Mouse (Mus musculus) Patski (cell line): ENCODE results near the gene Fam76b. TPM values are rescaled to one million over a fixed set of nuclear protein-coding genes. Genes with fewer than 3 reads are reported as not detected.
A peak's percentile ranks its signal among the peaks of the same experiment; 100 is the strongest.
"Not testable (repeated sequence)": the region's sequence is repeated elsewhere in the genome, so short reads cannot be mapped to it uniquely, and the experiment has no call there.

Source experiments
- ATAC-seq: fragments of 100-300 bp; one replicate; pipeline ENCODE4 v1.8.0; 2021
- CTCF ChIA-PET: fragments of 350-600 bp; sonication (Branson Sonifier 250); formaldehyde crosslinking; loops from one replicate; lab custom pipeline; 2022; ENCODE audit warnings: inconsistent platforms; lab: Charles Lee
- POLR2A ChIA-PET: fragments of 350-600 bp; sonication (Branson Sonifier 250); formaldehyde crosslinking; loops from one replicate; lab custom pipeline; 2022; ENCODE audit warnings: antibody characterized with exemption, inconsistent platforms; lab: Charles Lee
- DNase-seq: peaks from one replicate; pipeline ENCODE4 v3.0.0-alpha.2; 2011; ENCODE audit warnings: low read depth, low spot score
- H3K27me3 ChIP-seq: fragments of 371-371 bp; one replicate; pipeline ENCODE4 v1.5.1; 2021
- CTCF ChIP-seq: fragments of 100-300 bp; IDR thresholded peaks from one replicate; pipeline ENCODE4 v1.5.1; 2021
- in situ Hi-C: fragments of 300-500 bp; cut with MboI; formaldehyde crosslinking; loops from 3 replicates; pipeline ENCODE4 v1.11.1; 2018; ENCODE audit warnings: low pct_unique_long_range_greater_than_20kb, mixed read lengths
- polyA plus RNA-seq: library from polyadenylated mRNA; unstranded; gene quantifications from one replicate; pipeline ENCODE4 v1.2.3, GENCODE M21; 2021

Fam76b gene
- polyA plus RNA-seq = 22.0 TPM

DNA sequence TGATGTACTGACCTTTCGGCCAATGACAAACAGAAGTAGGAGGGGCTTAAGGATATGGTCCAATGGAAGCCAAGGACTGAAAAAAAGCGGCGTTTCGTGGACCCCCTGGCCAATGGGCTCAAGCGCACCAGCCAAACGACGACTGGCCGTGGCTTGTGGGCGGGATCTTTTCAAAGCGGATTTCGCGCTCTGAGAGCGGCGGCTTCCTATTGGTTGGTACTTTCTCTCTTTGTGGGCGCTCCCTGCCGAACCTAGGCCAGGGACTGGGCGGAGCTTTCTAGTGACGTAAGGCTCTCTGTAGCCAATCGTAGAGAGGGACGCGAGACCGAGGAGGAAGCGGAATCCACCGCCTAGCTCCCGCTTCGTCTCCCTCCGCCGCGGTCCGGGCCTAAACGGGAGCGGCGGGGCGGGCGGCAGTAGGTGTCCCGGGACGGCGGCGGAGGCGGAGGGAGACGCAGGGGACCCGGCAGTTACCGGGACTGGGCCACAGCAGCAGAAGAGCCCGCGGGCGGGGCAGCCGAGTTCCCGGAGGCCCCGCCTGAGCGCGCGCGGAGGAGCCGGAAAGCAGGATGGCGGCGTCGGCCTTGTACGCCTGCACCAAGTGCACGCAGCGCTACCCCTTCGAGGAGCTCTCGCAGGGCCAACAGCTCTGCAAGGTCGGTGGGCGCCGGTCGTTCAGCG, at the start of gene Fam76b:
TSS of gene Fam76b (plus strand) at position 311 of the 681 bp plus-strand sequence.
- peak; percentile 83 for ATAC-seq
- no peak for TF ChIP-seq CTCF
- DNase-seq = peak; percentile 100
- in situ Hi-C loops = no loop called here
- no peaks in the 10 kb centered on the region for H3K27me3 ChIP-seq
- ChIA-PET POLR2A (interaction anchor here (0.7 to 1.0 kb wide), 4 partner anchors 12 to 78 kb away, joined by 3 read pairs; no protein-coding TSS in a partner anchor), CTCF (interaction anchor here (0.6 to 2.0 kb wide), 6 partner anchors 14 to 596 kb away, joined by 3 to 5 read pairs (median 4); partner anchors contain the start of gene Sesn3)

DNA sequence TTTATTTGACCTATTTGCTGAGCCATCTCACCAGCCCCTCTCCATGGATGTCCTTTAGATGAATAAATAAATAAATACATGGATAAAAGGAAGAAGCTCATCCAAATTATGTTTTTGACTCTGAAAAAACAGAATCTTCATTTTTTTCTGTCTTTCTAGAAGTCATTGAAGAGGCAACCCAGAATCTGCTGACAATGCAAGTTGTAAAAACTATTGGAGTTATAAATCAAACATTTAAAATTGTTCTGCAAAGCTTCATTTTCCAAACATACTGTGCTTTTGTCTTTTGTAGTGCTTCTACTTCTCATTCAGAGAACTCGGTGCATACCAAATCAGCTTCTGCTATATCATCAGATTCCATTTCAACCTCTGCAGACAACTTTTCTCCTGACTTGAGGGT, 45.5 kb upstream of the Fam76b start:
- no peak for TF ChIP-seq CTCF
- H3K27me3 ChIP-seq = no peaks in the 10 kb centered on the region
- no peak for DNase-seq
- no peak for ATAC-seq
- in situ Hi-C loops = no loop called here
- CTCF ChIA-PET = no interaction called here
- POLR2A ChIA-PET = no interaction called here

DNA sequence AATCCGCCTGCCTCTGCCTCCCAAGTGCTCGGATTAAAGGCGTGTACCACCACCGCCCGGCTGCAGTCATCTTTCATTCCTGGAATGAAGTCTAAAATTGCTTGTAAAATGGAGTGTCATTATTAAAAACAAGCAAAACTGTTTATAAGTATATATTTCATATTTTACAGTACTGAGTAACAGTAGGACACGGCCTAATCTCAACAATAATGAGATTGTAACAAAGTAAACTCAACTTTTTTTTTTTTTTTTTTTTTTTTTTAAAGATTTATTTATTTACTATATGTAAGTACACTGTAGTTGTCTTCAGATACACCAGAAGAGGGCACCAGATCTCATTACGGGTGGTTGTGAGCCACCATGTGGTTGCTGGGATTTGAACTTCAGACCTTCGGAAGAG, 36.7 kb upstream of the Fam76b start:
- DNase-seq, in situ Hi-C loops, POLR2A ChIA-PET, ATAC-seq, H3K27me3 ChIP-seq: not testable (repeated sequence)
- TF ChIP-seq CTCF = peak; percentile 15
- CTCF ChIA-PET = interaction anchor here (1.6 kb wide), 1 partner anchor 19 kb away, joined by 4 read pairs; no protein-coding TSS in a partner anchor

DNA sequence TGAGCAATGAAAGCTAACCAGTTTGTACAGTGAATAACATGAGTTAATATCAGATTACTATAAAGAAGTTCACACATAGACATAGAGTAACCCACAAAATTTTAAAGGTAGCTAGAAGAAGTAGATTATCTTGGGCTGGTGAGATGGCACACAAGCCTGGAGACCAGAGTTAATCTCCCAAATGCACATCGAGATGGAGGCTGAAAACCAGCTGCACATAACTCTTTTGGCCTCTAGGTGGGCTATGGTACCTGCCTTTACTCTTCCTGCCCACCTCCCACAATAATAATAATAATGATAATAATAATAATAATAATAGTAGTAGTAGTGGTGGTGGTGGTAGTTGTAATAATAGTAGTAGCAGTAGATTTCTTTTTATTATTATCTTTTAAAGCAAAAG, 33.2 kb upstream of the Fam76b start:
- TF ChIP-seq CTCF = peak; percentile 30
- CTCF ChIA-PET = interaction anchor here (1.3 to 2.0 kb wide), 2 partner anchors 9 to 563 kb away, joined by 3 to 5 read pairs; no protein-coding TSS in a partner anchor
- in situ Hi-C loops = no loop called here
- no peaks in the 10 kb centered on the region for H3K27me3 ChIP-seq
- POLR2A ChIA-PET = no interaction called here
- no peak for ATAC-seq
- no peak for DNase-seq

DNA sequence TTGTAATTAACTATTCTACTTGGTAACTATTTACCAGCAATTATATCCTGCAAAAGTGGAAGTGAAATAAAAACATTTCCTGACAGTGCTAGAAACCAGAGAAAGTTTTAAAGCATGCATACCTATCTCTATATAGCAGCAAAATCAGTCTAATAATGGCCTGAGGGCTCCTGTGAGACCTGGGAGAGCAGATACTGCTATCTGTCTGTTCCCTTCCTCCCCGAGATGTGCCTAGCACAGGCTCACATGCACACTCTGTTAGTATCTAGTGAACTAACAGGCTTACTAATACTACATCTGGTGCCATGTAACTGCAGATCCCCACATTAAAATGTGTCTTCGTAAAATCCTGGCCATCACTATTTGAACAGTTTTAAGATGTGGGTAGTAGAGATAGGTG, 32.8 kb upstream of the Fam76b start:
- TF ChIP-seq CTCF = no peak
- no peak for ATAC-seq
- no peak for DNase-seq
- ChIA-PET CTCF (interaction anchor here (2.0 kb wide), 1 partner anchor 8 kb away, joined by 5 read pairs; no protein-coding TSS in a partner anchor), POLR2A (no interaction called here)
- no peaks in the 10 kb centered on the region for H3K27me3 ChIP-seq
- in situ Hi-C loops = no loop called here

DNA sequence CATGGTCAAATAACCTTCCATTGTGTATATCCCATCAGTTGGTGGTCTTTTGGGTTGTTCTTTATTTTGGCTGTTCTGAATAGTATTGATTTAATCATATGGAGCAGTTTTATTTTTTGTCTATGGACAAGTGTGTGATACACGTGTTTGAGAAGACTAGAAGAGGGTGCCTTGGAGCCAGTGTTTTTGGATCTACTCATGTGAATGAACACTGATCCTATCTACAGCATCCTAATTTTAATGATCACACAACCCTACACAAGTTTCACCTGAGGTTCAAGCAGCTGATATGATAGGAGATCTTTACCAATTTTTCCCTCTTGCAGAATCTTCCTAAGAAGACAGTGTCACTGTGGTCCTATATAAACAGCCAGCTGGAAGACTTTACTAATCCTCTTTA, 23.0 kb upstream of the Fam76b start:
- ChIA-PET CTCF (interaction anchor here (1.2 kb wide), 1 partner anchor 11 kb away, joined by 5 read pairs; no protein-coding TSS in a partner anchor), POLR2A (no interaction called here)
- no peak for DNase-seq
- TF ChIP-seq CTCF = no peak
- no peaks in the 10 kb centered on the region for H3K27me3 ChIP-seq
- ATAC-seq = no peak
- in situ Hi-C loops = loop anchor here (10.0 to 25.0 kb wide), 2 partner anchors 570 to 1508 kb away; partner anchors contain the start of genes 4931406C07Rik and Taf1d

DNA sequence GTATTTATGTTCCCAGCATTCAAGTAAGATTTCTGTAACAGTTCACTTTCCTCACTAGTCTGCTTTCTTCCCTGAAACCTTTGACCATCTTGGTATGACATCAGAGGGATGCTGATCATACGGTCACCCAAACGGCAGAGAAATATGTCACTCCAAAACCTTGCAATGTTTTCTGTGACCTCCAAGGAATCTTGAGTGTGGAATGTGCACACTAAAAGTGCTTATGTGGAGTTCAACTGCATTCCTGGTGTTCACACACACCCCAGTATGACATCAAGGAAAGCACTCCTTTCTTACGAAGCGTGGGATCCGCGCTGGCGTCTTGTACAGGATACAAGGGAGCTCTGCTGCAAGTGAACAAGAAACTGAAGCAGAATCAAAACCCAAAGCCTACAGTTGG, 20.7 kb upstream of the Fam76b start:
- ATAC-seq = no peak
- DNase-seq = no peak
- in situ Hi-C loops = loop anchor here (10.0 to 25.0 kb wide), 2 partner anchors 572 to 1505 kb away; partner anchors contain the start of genes 4931406C07Rik and Taf1d
- no peak for TF ChIP-seq CTCF
- CTCF ChIA-PET = interaction anchor here (3.3 kb wide), 1 partner anchor 10 kb away, joined by 18 read pairs; no protein-coding TSS in a partner anchor
- POLR2A ChIA-PET = no interaction called here
- no peaks in the 10 kb centered on the region for H3K27me3 ChIP-seq

DNA sequence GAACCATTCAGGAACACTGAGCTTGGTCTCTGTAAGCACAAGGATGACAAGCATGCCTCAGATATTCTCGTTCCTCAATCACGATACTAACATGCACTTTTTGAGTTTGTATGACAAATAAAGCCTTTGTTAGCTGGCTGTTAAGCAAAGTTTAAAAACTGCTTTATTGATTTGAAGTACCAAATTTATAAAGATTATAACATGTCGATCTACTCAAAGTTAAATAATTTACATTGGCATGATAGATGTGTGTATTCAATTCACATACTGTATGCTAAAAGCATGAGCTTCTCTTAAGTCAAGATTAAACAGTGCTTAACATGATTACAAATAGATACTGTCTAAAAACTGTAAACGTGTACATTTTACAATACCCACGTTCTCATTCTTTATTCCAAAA, 19.9 kb upstream of the Fam76b start:
- no peak for ATAC-seq
- POLR2A ChIA-PET = no interaction called here
- in situ Hi-C loops = loop anchor here (10.0 to 25.0 kb wide), 2 partner anchors 573 to 1505 kb away; partner anchors contain the start of genes 4931406C07Rik and Taf1d

DNA sequence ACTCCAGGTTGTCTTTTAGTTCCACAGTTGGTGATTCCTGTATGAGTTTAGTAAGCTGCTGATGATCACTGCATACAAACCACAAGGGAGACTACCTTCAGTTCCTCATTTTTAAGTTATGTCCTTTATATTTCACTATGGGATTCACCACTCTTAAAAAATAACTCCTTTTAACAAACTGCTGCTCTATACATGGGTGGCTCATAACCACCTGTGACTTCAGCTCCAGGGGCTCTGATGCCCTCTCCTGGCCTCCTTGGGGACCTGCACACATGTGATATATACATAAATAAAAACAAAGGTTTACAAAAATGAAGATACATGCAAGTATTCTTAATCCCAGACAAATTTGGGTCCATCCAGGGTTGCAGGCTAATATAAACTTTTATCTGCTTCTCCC, 17.6 kb upstream of the Fam76b start:
- in situ Hi-C loops = loop anchor here (10.0 to 25.0 kb wide), 2 partner anchors 575 to 1502 kb away; partner anchors contain the start of genes 4931406C07Rik and Taf1d
- no peaks in the 10 kb centered on the region for H3K27me3 ChIP-seq
- TF ChIP-seq CTCF = peak; percentile 71
- CTCF ChIA-PET = interaction anchor here (0.9 to 3.3 kb wide), 8 partner anchors 9 to 578 kb away, joined by 3 to 18 read pairs (median 4); no protein-coding TSS in a partner anchor
- DNase-seq = no peak
- no peak for ATAC-seq
- POLR2A ChIA-PET = interaction anchor here (0.9 kb wide), 1 partner anchor 11 kb away, joined by 5 read pairs; no protein-coding TSS in a partner anchor

More for the DNA sequence above, 19.9 kb upstream of the Fam76b start:
- no peak for TF ChIP-seq CTCF
- CTCF ChIA-PET = interaction anchor here (3.3 kb wide), 1 partner anchor 10 kb away, joined by 18 read pairs; no protein-coding TSS in a partner anchor
- DNase-seq = no peak
- H3K27me3 ChIP-seq = no peaks in the 10 kb centered on the region

DNA sequence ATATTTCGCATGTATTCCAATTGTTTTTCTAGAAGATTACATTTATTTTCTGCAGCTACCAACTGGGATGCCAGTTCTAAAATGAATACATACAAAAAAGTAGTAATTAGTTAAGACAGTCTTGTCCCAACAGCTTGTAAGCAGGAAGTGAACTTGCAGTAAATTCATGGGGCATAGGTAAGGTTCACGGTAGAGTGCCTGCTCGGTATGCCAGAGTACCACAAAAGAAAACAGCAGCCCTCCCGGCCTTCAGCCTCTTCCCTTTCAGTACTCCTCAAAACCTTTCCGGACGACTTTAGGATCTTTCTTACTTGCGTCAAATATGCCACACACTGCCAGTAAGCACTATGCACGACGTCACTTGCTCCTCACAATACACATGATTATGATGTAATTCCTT, 9.1 kb upstream of the Fam76b start:
- no peaks in the 10 kb centered on the region for H3K27me3 ChIP-seq
- ChIA-PET CTCF (interaction anchor here (2.4 kb wide), 1 partner anchor 9 kb away, joined by 12 read pairs; no protein-coding TSS in a partner anchor), POLR2A (no interaction called here)
- no peak for DNase-seq
- TF ChIP-seq CTCF = no peak
- in situ Hi-C loops = loop anchor here (25.0 kb wide), 1 partner anchor 1494 kb away; the partner anchor contains the start of genes 4931406C07Rik and Taf1d
- peak; percentile 47 for ATAC-seq
